23 mouse cellular contexts compared by ENCODE assay signal in genomic region chr5:140633432-140633831, GRCm38 (mm10). TPM values are rescaled to one million over a fixed set of nuclear protein-coding genes. Genes with fewer than 3 reads are reported as not detected.
DNase-seq lines count a peak whose midpoint lies in the region; ATAC-seq and TF ChIP-seq lines count a peak whose summit lies in the region.
"Had no signal": no experiment of that assay in that cellular context is flagged by ENCODE, and none has a peak within 500 bp of the region (broad histone marks: within the 10 kb centered on the region; RNA-seq: fewer than 3 reads in every experiment).

No protein-coding gene starts in this region.

- H3K4me3 ChIP-seq in forebrain, postnatal 0 days (ENCODE audit: low read depth, low read length) = no peak overlapping the region
- no peak overlapping the region for H3K4me3 ChIP-seq in forebrain, embryonic 15.5 days
- H3K4me3 ChIP-seq in midbrain, postnatal 0 days (ENCODE audit: low read depth, low read length) = no peak overlapping the region
- H3K4me3 ChIP-seq in midbrain, embryonic 13.5 days (replicated peaks) = no peak overlapping the region
- H3K4me3 ChIP-seq in lung, adult 2 months (replicated peaks; ENCODE audit: extremely low read depth, low read depth, low read length) = no peak overlapping the region
- H3K4me3 ChIP-seq: forebrain, embryonic 10.5 days; forebrain, embryonic 13.5 days; heart, adult 2 months; heart, embryonic 10.5 days; heart, embryonic 13.5 days; hindbrain, embryonic 12.5 days had no signal

- H3K9me3 ChIP-seq in forebrain, postnatal 0 days (ENCODE audit: low read length) = no peaks in the 10 kb centered on the region
- H3K9me3 ChIP-seq in forebrain, embryonic 15.5 days = no peaks in the 10 kb centered on the region
- no peaks in the 10 kb centered on the region for H3K9me3 ChIP-seq in midbrain, postnatal 0 days (ENCODE audit: low read length)
- H3K9me3 ChIP-seq in midbrain, embryonic 13.5 days = 0 out of 2 replicates have a peak, but pooled peaks cover 4% of the 10 kb centered on the region
- H3K9me3 ChIP-seq: forebrain, embryonic 13.5 days; heart, embryonic 10.5 days; hindbrain, embryonic 12.5 days had no signal

- peaks cover 3% of the 10 kb centered on the region; the same call in 1 of the 2 replicates for H3K4me1 ChIP-seq in forebrain, postnatal 0 days (ENCODE audit: insufficient read depth)
- peaks cover 11% of the 10 kb centered on the region for H3K4me1 ChIP-seq in forebrain, embryonic 15.5 days
- H3K4me1 ChIP-seq in midbrain, postnatal 0 days (ENCODE audit: insufficient read depth, low read length) = 0 out of 2 replicates have a peak, but pooled peaks cover 4% of the 10 kb centered on the region
- H3K4me1 ChIP-seq in midbrain, embryonic 13.5 days (replicated peaks) = peaks cover 14% of the 10 kb centered on the region
- H3K4me1 ChIP-seq in lung, adult 2 months (ENCODE audit: control insufficient read depth, insufficient read depth, low read length) = peaks cover 15% of the 10 kb centered on the region

- no peaks in the 10 kb centered on the region for H3K27me3 ChIP-seq in forebrain, postnatal 0 days (ENCODE audit: insufficient read depth, low read length)
- no peaks in the 10 kb centered on the region for H3K27me3 ChIP-seq in forebrain, embryonic 15.5 days
- H3K27me3 ChIP-seq in midbrain, postnatal 0 days (ENCODE audit: insufficient read depth, low read length) = no peaks in the 10 kb centered on the region
- no peaks in the 10 kb centered on the region for H3K27me3 ChIP-seq in midbrain, embryonic 13.5 days
- H3K27me3 ChIP-seq: forebrain, embryonic 13.5 days; heart, embryonic 13.5 days; hindbrain, embryonic 12.5 days had no signal

- 72% methylated on average over 7 of the region's 7 CpGs for WGBS in forebrain, postnatal 0 days
- 86% methylated on average over 7 of the region's 7 CpGs for WGBS in forebrain, embryonic 15.5 days
- 81% methylated on average over 7 of the region's 7 CpGs for WGBS in midbrain, postnatal 0 days
- 88% methylated on average over 7 of the region's 7 CpGs for WGBS in midbrain, embryonic 13.5 days
- WGBS in lung, adult 2 months = 64% methylated on average over 7 of the region's 7 CpGs

- ATAC-seq in forebrain, postnatal 0 days = peak; percentile 42
- no peak; the same call in 1 of the 2 replicates for ATAC-seq in forebrain, embryonic 15.5 days (replicated peaks)
- 0 out of 2 replicates have a peak, but pooled peaks have one; percentile 17 for ATAC-seq in midbrain, postnatal 0 days (ENCODE audit: low FRiP score)
- ATAC-seq in midbrain, embryonic 13.5 days = no peak
- ATAC-seq: CD4-positive, CD25-positive, alpha-beta regulatory T cell, adult 4 months; forebrain, embryonic 13.5 days; hindbrain, embryonic 16.5 days; inflammation-experienced regulatory T-cells, adult 6 months had no signal

- H3K36me3 ChIP-seq in forebrain, postnatal 0 days (ENCODE audit: insufficient read depth) = peaks cover 91% of the 10 kb centered on the region
- H3K36me3 ChIP-seq in forebrain, embryonic 15.5 days = peaks cover 87% of the 10 kb centered on the region
- peaks cover 76% of the 10 kb centered on the region for H3K36me3 ChIP-seq in midbrain, postnatal 0 days (ENCODE audit: insufficient read depth, low read length)
- peaks cover 98% of the 10 kb centered on the region for H3K36me3 ChIP-seq in midbrain, embryonic 13.5 days

- no peak overlapping the region for H3K9ac ChIP-seq in forebrain, postnatal 0 days
- no peak overlapping the region for H3K9ac ChIP-seq in forebrain, embryonic 15.5 days (replicated peaks)
- no peak overlapping the region for H3K9ac ChIP-seq in midbrain, postnatal 0 days (replicated peaks; ENCODE audit: low read length, poor library complexity, severe bottlenecking)
- H3K9ac ChIP-seq in midbrain, embryonic 13.5 days (replicated peaks) = no peak overlapping the region
- H3K9ac ChIP-seq: forebrain, embryonic 13.5 days; heart, embryonic 13.5 days; hindbrain, embryonic 12.5 days had no signal

- no peak for TF ChIP-seq CTCF in forebrain, postnatal 0 days (IDR thresholded peaks at IDR 0.05; ENCODE audit: low read depth)
- no peak for TF ChIP-seq CTCF in midbrain, postnatal 0 days (IDR thresholded peaks at IDR 0.05)
- TF ChIP-seq CTCF in lung, adult 2 months (IDR thresholded peaks at IDR 0.05; ENCODE audit: insufficient read depth, low read length) = no peak

- H3K4me2 ChIP-seq in forebrain, postnatal 0 days (ENCODE audit: low read depth) = no peak overlapping the region
- no peak overlapping the region for H3K4me2 ChIP-seq in forebrain, embryonic 15.5 days (replicated peaks)
- no peak overlapping the region for H3K4me2 ChIP-seq in midbrain, postnatal 0 days (ENCODE audit: low read depth, low read length, poor library complexity, severe bottlenecking)
- H3K4me2 ChIP-seq in midbrain, embryonic 13.5 days (replicated peaks) = no peak overlapping the region
- H3K4me2 ChIP-seq: forebrain, embryonic 13.5 days; heart, embryonic 13.5 days; hindbrain, embryonic 12.5 days had no signal

- no peak for DNase-seq in forebrain, postnatal 0 days
- DNase-seq in layer of hippocampus, adult 11-12 months (ENCODE audit: low spot score) = peak; percentile 60
- DNase-seq in layer of hippocampus, postnatal 36 days = no peak
- peak; percentile 53 for DNase-seq in midbrain, postnatal 0 days (ENCODE audit: low spot score)
- peak; percentile 67 for DNase-seq in brain, adult 2 months (ENCODE audit: low read depth, low spot score)
- no peak for DNase-seq in lung, adult 2 months
- DNase-seq: adrenal gland, adult 2 months; adrenal gland, postnatal 14 days; cerebellum, adult 11-12 months; cerebellum, adult 9-10 months; gastrocnemius, postnatal 25 days; heart, adult 2 months; heart, postnatal 14 days had no signal

- TF ChIP-seq POLR2A in lung, adult 2 months (IDR thresholded peaks at IDR 0.05; ENCODE audit: borderline replicate concordance, extremely low read depth, low read depth, low read length) = no peak

- no peak overlapping the region for H3K27ac ChIP-seq in forebrain, postnatal 0 days (ENCODE audit: low read depth, low read length)
- H3K27ac ChIP-seq in forebrain, embryonic 15.5 days (replicated peaks) = no peak overlapping the region
- H3K27ac ChIP-seq in midbrain, postnatal 0 days (ENCODE audit: low read depth, low read length) = no peak overlapping the region
- no peak overlapping the region for H3K27ac ChIP-seq in midbrain, embryonic 13.5 days
- H3K27ac ChIP-seq: forebrain, embryonic 10.5 days; forebrain, embryonic 13.5 days; heart, adult 2 months; heart, embryonic 10.5 days; heart, embryonic 13.5 days; hindbrain, embryonic 12.5 days had no signal

RNA-seq across cellular contexts. Expression of gene Ttyh3, which starts 15.4 kb away (rescaled TPM):
- 114 and 163 TPM in 2 replicates for total RNA-seq in forebrain, postnatal 0 days (2014; rRNA removed)
- polyA plus RNA-seq in forebrain, postnatal 0 days (2015; fragmentation: Nextera tagmentation; extraction: Ambion mirVana) = 65.0 and 67.9 TPM in 2 replicates
- polyA plus RNA-seq in forebrain, embryonic 15.5 days (2015; fragmentation: Nextera tagmentation; extraction: Ambion mirVana) = 78.9 and 85.5 TPM in 2 replicates
- 100 to 1,000 TPM; 191 to 221 TPM for total RNA-seq in layer of hippocampus, postnatal 36 days (2021)
- 196 and 204 TPM in 2 replicates for total RNA-seq in midbrain, postnatal 0 days (2014; rRNA removed)
- 52.0 and 56.6 TPM in 2 replicates for polyA plus RNA-seq in midbrain, postnatal 0 days (2015; fragmentation: Nextera tagmentation; extraction: Ambion mirVana)
- polyA plus RNA-seq in midbrain, embryonic 13.5 days (2015; fragmentation: Nextera tagmentation; extraction: Ambion mirVana) = 53.6 and 76.6 TPM in 2 replicates
- polyA plus RNA-seq in lung, adult 2 months (2012; rRNA removed) = 117 and 127 TPM in 2 replicates

RNA-seq across cellular contexts. Expression of gene Lfng, which starts 26.3 kb away (rescaled TPM):
- total RNA-seq in forebrain, postnatal 0 days (2014; rRNA removed) = 39.4 and 53.7 TPM in 2 replicates
- polyA plus RNA-seq in forebrain, postnatal 0 days (2015; fragmentation: Nextera tagmentation; extraction: Ambion mirVana) = 19.2 and 23.0 TPM in 2 replicates
- 25.7 and 28.8 TPM in 2 replicates for polyA plus RNA-seq in forebrain, embryonic 15.5 days (2015; fragmentation: Nextera tagmentation; extraction: Ambion mirVana)
- 10 to 100 TPM; 20.3 to 30.8 TPM for total RNA-seq in layer of hippocampus, postnatal 36 days (2021)
- 55.6 and 56.6 TPM in 2 replicates for total RNA-seq in midbrain, postnatal 0 days (2014; rRNA removed)
- 20.1 and 22.5 TPM in 2 replicates for polyA plus RNA-seq in midbrain, postnatal 0 days (2015; fragmentation: Nextera tagmentation; extraction: Ambion mirVana)
- polyA plus RNA-seq in midbrain, embryonic 13.5 days (2015; fragmentation: Nextera tagmentation; extraction: Ambion mirVana) = 25.0 and 25.7 TPM in 2 replicates
- polyA plus RNA-seq in lung, adult 2 months (2012; rRNA removed) = 141 and 163 TPM in 2 replicates

Comparison
In these comparisons a context has a peak if more than half of its experiments do, and no peak if none do; other contexts are left out.
1. ATAC-seq: peak in forebrain, postnatal 0 days (single experiment) and midbrain, postnatal 0 days (single experiment); none in forebrain, embryonic 15.5 days (single experiment) and midbrain, embryonic 13.5 days (single experiment).
2. DNase-seq: peak in layer of hippocampus, adult 11-12 months (single experiment), midbrain, postnatal 0 days (single experiment) and brain, adult 2 months (single experiment); none in forebrain, postnatal 0 days (single experiment), layer of hippocampus, postnatal 36 days (0 of 2) and lung, adult 2 months (single experiment).